Mouse (Mus musculus) thymus, postnatal 10 days (tissue): ENCODE data around the gene Saysd1.
"Not testable (repeated sequence)": the region's sequence is repeated elsewhere in the genome, so short reads cannot be mapped to it uniquely, and the experiment has no call there.

ENCODE experiments used
- DNase-seq, 2 experiments: peaks; one replicate each; pipeline ENCODE4 v3.0.0; 2021; ENCODE audit warnings: low spot score in 2 of 2

The Saysd1 gene

GRCm38 (mm10) chr14:20041836-20042235 is 96.5 kb downstream of the Saysd1 start:
- peak; percentile 48 to 64 for DNase-seq

- DNase-seq, result no peak
Observed at GRCm38 (mm10) chr14:20040976-20041375, 97.4 kb downstream of the Saysd1 start.

GRCm38 (mm10) chr14:20039795-20040194 is 98.5 kb downstream of the Saysd1 start:
- no peak for DNase-seq

GRCm38 (mm10) chr14:20032738-20033116 is 105.6 kb downstream of the Saysd1 start:
- no peak for DNase-seq

- no peak for DNase-seq
Observed at GRCm38 (mm10) chr14:20032016-20032737, 106.2 kb downstream of the Saysd1 start.

GRCm38 (mm10) chr14:20029606-20030005 is 108.7 kb downstream of the Saysd1 start:
- DNase-seq, result no peak

- DNase-seq, result not testable (repeated sequence)
Observed at GRCm38 (mm10) chr14:20027475-20027874, 110.9 kb downstream of the Saysd1 start.
